Mouse (Mus musculus) E14TG2a.4 (cell line): ENCODE measurements at regions not wholly inside any gene's neighbourhood (a gene's known extent, or its start where the extent isn't known, plus 50 kb on each side); places are given as distances from the start of the nearest gene placed in this dataset.

ENCODE experiments used
- CTCF ChIP-seq: conservative IDR thresholded peaks from 2 replicates; pipeline ENCODE4 v1.5.1; 2014; ENCODE audit warnings: low read length
- NANOG ChIP-seq: IDR thresholded peaks from 2 replicates; pipeline ENCODE4 v1.6.1; 2014; ENCODE audit warnings: borderline replicate concordance, low read length, mixed read lengths
- POU5F1 ChIP-seq: IDR thresholded peaks from 2 replicates; pipeline ENCODE4 v1.6.1; 2014; ENCODE audit warnings: low read length, borderline replicate concordance

GRCm38 (mm10) chr10:38882154-38882553 lies 60.6 kb upstream of the Rfpl4b start:
- TF ChIP-seq CTCF (no peak), NANOG (no peak), POU5F1 (no peak)
